Mouse (Mus musculus): ENCODE data around the gene Muc15. TPM values are rescaled to one million over a fixed set of nuclear protein-coding genes. Genes with fewer than 3 reads are reported as not detected.

Gene Muc15
- polyA plus RNA-seq (2015; fragmentation: Nextera tagmentation; extraction: Ambion mirVana): not detected in 2 replicates

GRCm38 (mm10) chr2:110721290-110721753 lies at the start of gene Muc15:
TSS of gene Muc15 (plus strand) at chr2:110721340.
- no peak within 1 kb of the TSS for H3K9ac ChIP-seq (replicated peaks)
- H3K4me2 ChIP-seq (ENCODE audit: low read depth, low read length): no peak within 1 kb of the TSS
- H3K27me3 ChIP-seq (ENCODE audit: insufficient read depth, low read length): no peaks in the 10 kb centered on the region
- H3K4me1 ChIP-seq (ENCODE audit: insufficient read depth): no peaks in the 10 kb centered on the region
- DNase-seq (no peak), ATAC-seq (no peak)
- no peak within 1 kb of the TSS for H3K27ac ChIP-seq (ENCODE audit: low read depth)
- no peaks in the 10 kb centered on the region for H3K9me3 ChIP-seq (ENCODE audit: low read length)
- no peak within 1 kb of the TSS for H3K4me3 ChIP-seq (ENCODE audit: low read depth, low read length)
- WGBS (ENCODE audit: insufficient replicate concordance): 41% methylated on average over 3 of the region's 3 CpGs
- H3K36me3 ChIP-seq (replicated peaks; ENCODE audit: insufficient read depth, low read length): no peaks in the 10 kb centered on the region
- no peak for TF ChIP-seq CTCF (IDR thresholded peaks at IDR 0.05; ENCODE audit: low read depth)
- no peak for TF ChIP-seq EP300 (IDR thresholded peaks at IDR 0.05; ENCODE audit: low read depth)

- TF ChIP-seq EP300 (IDR thresholded peaks at IDR 0.05; ENCODE audit: low read depth) (no peak), CTCF (IDR thresholded peaks at IDR 0.05; ENCODE audit: low read depth) (no peak)
- no peak overlapping the region for H3K4me2 ChIP-seq (ENCODE audit: low read depth, low read length)
- ATAC-seq: no peak
- H3K9me3 ChIP-seq (ENCODE audit: low read length): no peaks in the 10 kb centered on the region
- H3K4me3 ChIP-seq (ENCODE audit: low read depth, low read length): no peak overlapping the region
- H3K27ac ChIP-seq (ENCODE audit: low read depth): no peak overlapping the region
- H3K4me1 ChIP-seq (ENCODE audit: insufficient read depth): no peaks in the 10 kb centered on the region
- no peaks in the 10 kb centered on the region for H3K36me3 ChIP-seq (replicated peaks; ENCODE audit: insufficient read depth, low read length)
- no peaks in the 10 kb centered on the region for H3K27me3 ChIP-seq (ENCODE audit: insufficient read depth, low read length)
- H3K9ac ChIP-seq (replicated peaks): no peak overlapping the region
- DNase-seq: no peak
- 84% methylated on average over 3 of the region's 3 CpGs for WGBS (ENCODE audit: insufficient replicate concordance)
Observed at GRCm38 (mm10) chr2:110709436-110709835, 11.7 kb upstream of the Muc15 start.

GRCm38 (mm10) chr2:110710055-110710720 lies 11.0 kb upstream of the Muc15 start:
- no peaks in the 10 kb centered on the region for H3K9me3 ChIP-seq (ENCODE audit: low read length)
- no peak overlapping the region for H3K4me3 ChIP-seq (ENCODE audit: low read depth, low read length)
- no peak for DNase-seq
- no peaks in the 10 kb centered on the region for H3K4me1 ChIP-seq (ENCODE audit: insufficient read depth)
- H3K9ac ChIP-seq (replicated peaks): no peak overlapping the region
- H3K27me3 ChIP-seq (ENCODE audit: insufficient read depth, low read length): no peaks in the 10 kb centered on the region
- no peak overlapping the region for H3K4me2 ChIP-seq (ENCODE audit: low read depth, low read length)
- H3K36me3 ChIP-seq (replicated peaks; ENCODE audit: insufficient read depth, low read length): no peaks in the 10 kb centered on the region
- H3K27ac ChIP-seq (ENCODE audit: low read depth): no peak overlapping the region
- WGBS (ENCODE audit: insufficient replicate concordance): 67% methylated on average over 10 of the region's 10 CpGs
- ATAC-seq: no peak
- TF ChIP-seq EP300 (IDR thresholded peaks at IDR 0.05; ENCODE audit: low read depth) (no peak), CTCF (IDR thresholded peaks at IDR 0.05; ENCODE audit: low read depth) (no peak)

- DNase-seq: no peak
- no peak overlapping the region for H3K4me3 ChIP-seq (ENCODE audit: low read depth, low read length)
- no peak overlapping the region for H3K27ac ChIP-seq (ENCODE audit: low read depth)
- no peak overlapping the region for H3K4me2 ChIP-seq (ENCODE audit: low read depth, low read length)
- TF ChIP-seq CTCF (IDR thresholded peaks at IDR 0.05; ENCODE audit: low read depth): no peak
- no peak for TF ChIP-seq EP300 (IDR thresholded peaks at IDR 0.05; ENCODE audit: low read depth)
- H3K9me3 ChIP-seq (ENCODE audit: low read length): no peaks in the 10 kb centered on the region
- no peaks in the 10 kb centered on the region for H3K36me3 ChIP-seq (replicated peaks; ENCODE audit: insufficient read depth, low read length)
- no peak for ATAC-seq
- H3K27me3 ChIP-seq (ENCODE audit: insufficient read depth, low read length): no peaks in the 10 kb centered on the region
- no peaks in the 10 kb centered on the region for H3K4me1 ChIP-seq (ENCODE audit: insufficient read depth)
- no peak overlapping the region for H3K9ac ChIP-seq (replicated peaks)
Observed at GRCm38 (mm10) chr2:110719051-110719450, 2.1 kb upstream of the Muc15 start.

GRCm38 (mm10) chr2:110722208-110722607 lies 1.1 kb downstream of the Muc15 start:
- H3K4me1 ChIP-seq (ENCODE audit: insufficient read depth): no peaks in the 10 kb centered on the region
- no peak overlapping the region for H3K9ac ChIP-seq (replicated peaks)
- H3K36me3 ChIP-seq (replicated peaks; ENCODE audit: insufficient read depth, low read length): no peaks in the 10 kb centered on the region
- WGBS (ENCODE audit: insufficient replicate concordance): 59% methylated on average over 1 of the region's 1 CpGs
- no peak overlapping the region for H3K27ac ChIP-seq (ENCODE audit: low read depth)
- DNase-seq: no peak
- no peak overlapping the region for H3K4me3 ChIP-seq (ENCODE audit: low read depth, low read length)
- no peaks in the 10 kb centered on the region for H3K27me3 ChIP-seq (ENCODE audit: insufficient read depth, low read length)
- H3K9me3 ChIP-seq (ENCODE audit: low read length): no peaks in the 10 kb centered on the region
- no peak for TF ChIP-seq EP300 (IDR thresholded peaks at IDR 0.05; ENCODE audit: low read depth)
- no peak for ATAC-seq
- no peak overlapping the region for H3K4me2 ChIP-seq (ENCODE audit: low read depth, low read length)

GRCm38 (mm10) chr2:110726106-110726505 lies 5.0 kb downstream of the Muc15 start:
- H3K4me2 ChIP-seq (ENCODE audit: low read depth, low read length): no peak overlapping the region
- H3K9ac ChIP-seq (replicated peaks): no peak overlapping the region
- no peaks in the 10 kb centered on the region for H3K4me1 ChIP-seq (ENCODE audit: insufficient read depth)
- no peak overlapping the region for H3K4me3 ChIP-seq (ENCODE audit: low read depth, low read length)
- H3K9me3 ChIP-seq (ENCODE audit: low read length): no peaks in the 10 kb centered on the region
- no peaks in the 10 kb centered on the region for H3K36me3 ChIP-seq (replicated peaks; ENCODE audit: insufficient read depth, low read length)
- DNase-seq (no peak), ATAC-seq (no peak)
- TF ChIP-seq EP300 (IDR thresholded peaks at IDR 0.05; ENCODE audit: low read depth) (no peak), CTCF (IDR thresholded peaks at IDR 0.05; ENCODE audit: low read depth) (no peak)
- H3K27me3 ChIP-seq (ENCODE audit: insufficient read depth, low read length): no peaks in the 10 kb centered on the region
- no peak overlapping the region for H3K27ac ChIP-seq (ENCODE audit: low read depth)

- ATAC-seq: no peak
- Histone ChIP-seq H3K27me3 (ENCODE audit: insufficient read depth, low read length) (no peaks in the 10 kb centered on the region), H3K36me3 (replicated peaks; ENCODE audit: insufficient read depth, low read length) (no peaks in the 10 kb centered on the region), H3K4me1 (ENCODE audit: insufficient read depth) (no peaks in the 10 kb centered on the region), H3K9me3 (ENCODE audit: low read length) (no peaks in the 10 kb centered on the region), H3K4me3 (ENCODE audit: low read depth, low read length) (no peak overlapping the region), H3K9ac (replicated peaks) (no peak overlapping the region), H3K27ac (ENCODE audit: low read depth) (no peak overlapping the region), H3K4me2 (ENCODE audit: low read depth, low read length) (no peak overlapping the region)
- WGBS (ENCODE audit: insufficient replicate concordance): 59% methylated on average over 4 of the region's 4 CpGs
- no peak for DNase-seq
- TF ChIP-seq EP300 (IDR thresholded peaks at IDR 0.05; ENCODE audit: low read depth): no peak
- TF ChIP-seq CTCF (IDR thresholded peaks at IDR 0.05; ENCODE audit: low read depth): no peak
Observed at GRCm38 (mm10) chr2:110737236-110737635, 16.1 kb downstream of the Muc15 start.

Measured in liver, postnatal 0 days (tissue).